Mouse (Mus musculus): Measurements from ENCODE around the gene Guk1.

GRCm38 (mm10) chr11:59209580-59209979 is 17.6 kb upstream of the Guk1 start:
- TF ChIP-seq CTCF (IDR thresholded peaks at IDR 0.05; ENCODE audit: borderline replicate concordance, control insufficient read depth, extremely low read depth, insufficient read depth, low read length, poor library complexity), result no peak
- no peak for TF ChIP-seq POLR2A (IDR thresholded peaks at IDR 0.05; ENCODE audit: control insufficient read depth, extremely low read depth, insufficient read depth, low read length, poor library complexity)
